ENCODE assay signal across 8 mouse cellular contexts in the genomic region with DNA sequence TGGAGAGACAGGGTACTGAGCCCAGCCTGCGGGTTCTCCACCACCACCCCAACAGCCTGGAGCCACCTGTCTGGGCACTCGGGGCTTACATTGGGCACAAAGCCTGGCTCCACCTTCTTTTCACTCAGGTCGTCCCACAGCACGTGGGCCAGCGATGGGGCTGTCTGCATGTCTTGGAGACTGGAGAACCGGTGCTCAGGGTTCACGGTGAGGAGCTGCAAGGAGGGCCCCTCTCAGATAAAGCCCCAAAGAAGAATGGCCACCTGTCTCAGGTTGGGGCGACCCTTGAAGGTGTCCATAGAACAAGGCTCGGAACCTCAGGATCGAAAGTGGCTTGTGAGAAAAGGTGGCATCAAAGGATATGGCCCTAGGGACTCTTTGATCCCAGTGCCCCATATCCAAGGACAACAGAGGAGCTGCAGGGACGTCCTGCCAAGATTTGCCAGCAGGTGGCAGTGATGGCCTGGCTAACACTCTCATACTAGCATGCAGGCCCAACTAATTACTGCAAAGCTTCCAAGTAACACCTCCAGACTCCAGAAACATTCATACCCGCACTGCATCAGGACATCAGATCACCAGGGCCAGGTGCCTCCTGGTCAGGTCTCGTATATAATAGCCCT. TPM values are rescaled to one million over a fixed set of nuclear protein-coding genes. Genes with fewer than 3 reads are reported as not detected.
A peak's percentile ranks its signal among the peaks of the same experiment; 100 is the strongest.
DNase-seq lines count a peak whose midpoint lies in the region; ATAC-seq and TF ChIP-seq lines count a peak whose summit lies in the region.

No protein-coding gene starts in this region.

- no peak overlapping the region for H3K4me3 ChIP-seq in embryonic facial prominence, embryonic 11.5 days (ENCODE audit: low read depth, low read length)
- no peak overlapping the region for H3K4me3 ChIP-seq in heart, adult 2 months
- no peak overlapping the region for H3K4me3 ChIP-seq in kidney, adult 2 months (ENCODE audit: insufficient read depth, low read depth, low read length)
- no peak overlapping the region for H3K4me3 ChIP-seq in limb, embryonic 10.5 days

- TF ChIP-seq CTCF in heart, adult 2 months (IDR thresholded peaks at IDR 0.05): peak; percentile 97
- TF ChIP-seq CTCF in kidney, adult 2 months (conservative IDR thresholded peaks at IDR 0.05; ENCODE audit: insufficient read depth, insufficient read length, low read depth, low read length): peak; percentile 94

- H3K9ac ChIP-seq in embryonic facial prominence, embryonic 11.5 days (replicated peaks; ENCODE audit: low read length): no peak overlapping the region
- no peak overlapping the region for H3K9ac ChIP-seq in heart, adult 2 months (ENCODE audit: low read depth, low read length)

- peak; percentile 67 for ATAC-seq in embryonic facial prominence, embryonic 11.5 days (replicated peaks; ENCODE audit: insufficient number of reproducible peaks, low FRiP score, low TSS enrichment, low read depth)

- H3K79me2 ChIP-seq in heart, adult 2 months (replicated peaks; ENCODE audit: control insufficient read depth, insufficient read depth, low read length): no peaks in the 10 kb centered on the region

- peak; percentile 89; the same call in 1 of the 2 replicates for TF ChIP-seq EP300 in heart, adult 2 months (IDR thresholded peaks at IDR 0.05; ENCODE audit: insufficient read depth, low read depth, low read length)

- no peaks in the 10 kb centered on the region for H3K36me3 ChIP-seq in embryonic facial prominence, embryonic 11.5 days (replicated peaks; ENCODE audit: control insufficient read depth, insufficient read depth, low read depth, low read length)
- H3K36me3 ChIP-seq in heart, adult 2 months (ENCODE audit: control insufficient read depth, insufficient read depth, low read length): no peaks in the 10 kb centered on the region
- no peaks in the 10 kb centered on the region for H3K36me3 ChIP-seq in kidney, adult 2 months (ENCODE audit: control insufficient read depth, insufficient read depth, low read length)
- no peaks in the 10 kb centered on the region for H3K36me3 ChIP-seq in limb, embryonic 10.5 days

- TF ChIP-seq POLR2A in heart, adult 2 months (IDR thresholded peaks at IDR 0.05; ENCODE audit: insufficient read depth, low read depth, low read length): no peak
- TF ChIP-seq POLR2A in kidney, adult 2 months (IDR thresholded peaks at IDR 0.05; ENCODE audit: low read depth, low read length): no peak

- H3K4me1 ChIP-seq in embryonic facial prominence, embryonic 11.5 days (ENCODE audit: control insufficient read depth, insufficient read depth, low read length): no peaks in the 10 kb centered on the region
- no peaks in the 10 kb centered on the region for H3K4me1 ChIP-seq in heart, adult 2 months (ENCODE audit: control insufficient read depth, insufficient read depth, low read length)
- no peaks in the 10 kb centered on the region for H3K4me1 ChIP-seq in kidney, adult 2 months (ENCODE audit: control insufficient read depth, insufficient read depth, low read length)
- H3K4me1 ChIP-seq in limb, embryonic 10.5 days: no peaks in the 10 kb centered on the region

- H3K27ac ChIP-seq in embryonic facial prominence, embryonic 11.5 days (replicated peaks; ENCODE audit: low read depth, low read length): no peak overlapping the region
- no peak overlapping the region for H3K27ac ChIP-seq in heart, adult 2 months
- no peak overlapping the region for H3K27ac ChIP-seq in kidney, adult 2 months (ENCODE audit: insufficient read depth, low read depth, low read length)
- H3K27ac ChIP-seq in limb, embryonic 10.5 days: no peak overlapping the region

- intact Hi-C loops in heart, adult 2 months (cut with DNase I): no loop called here

- DNase-seq in 416B (ENCODE audit: low read depth): peak; percentile 73
- peak; percentile 87 for DNase-seq in adrenal gland, postnatal 25 days
- peak; percentile 80 for DNase-seq in embryonic facial prominence, embryonic 11.5 days (ENCODE audit: low spot score)
- peak; percentile 77 to 89 for DNase-seq in heart, adult 2 months
- peak; percentile 86 for DNase-seq in kidney, adult 2 months
- peak; percentile 85 for DNase-seq in limb, embryonic 10.5 days (ENCODE audit: low spot score)
- DNase-seq in natural killer cell, adult 2 months (ENCODE audit: low spot score in 2 of 2): peak; percentile 53 to 58
- DNase-seq in spleen, postnatal 4 days (ENCODE audit: low spot score in 2 of 2): peak; percentile 36 to 74

- no peaks in the 10 kb centered on the region for H3K27me3 ChIP-seq in embryonic facial prominence, embryonic 11.5 days (ENCODE audit: control insufficient read depth, insufficient read depth, low read length)
- no peaks in the 10 kb centered on the region for H3K27me3 ChIP-seq in heart, adult 2 months (ENCODE audit: control insufficient read depth, insufficient read depth, low read length)
- no peaks in the 10 kb centered on the region for H3K27me3 ChIP-seq in kidney, adult 2 months (replicated peaks; ENCODE audit: control insufficient read depth, insufficient read depth, low read length)
- 0 out of 2 replicates have a peak, but pooled peaks cover 3% of the 10 kb centered on the region for H3K27me3 ChIP-seq in limb, embryonic 10.5 days (ENCODE audit: low read depth, poor library complexity, severe bottlenecking)

- no peak overlapping the region for H3K4me2 ChIP-seq in embryonic facial prominence, embryonic 11.5 days (ENCODE audit: low read depth, low read length)

- WGBS in embryonic facial prominence, embryonic 11.5 days: 45% methylated on average over 13 of the region's 13 CpGs
- 36% methylated on average over 13 of the region's 13 CpGs for WGBS in heart, adult 2 months
- WGBS in kidney, adult 2 months: 37% methylated on average over 13 of the region's 13 CpGs
- 48% methylated on average over 13 of the region's 13 CpGs for WGBS in limb, embryonic 10.5 days

- no peaks in the 10 kb centered on the region for H3K9me3 ChIP-seq in embryonic facial prominence, embryonic 11.5 days (replicated peaks; ENCODE audit: control insufficient read depth, low read length)
- no peaks in the 10 kb centered on the region for H3K9me3 ChIP-seq in limb, embryonic 10.5 days (replicated peaks)

RNA-seq across cellular contexts. Expression of gene Dpysl4, which starts 33.5 kb away (rescaled TPM):
- total RNA-seq in adrenal gland, postnatal 25 days (2021): 2.0 and 4.3 TPM in 2 replicates
- polyA plus RNA-seq in embryonic facial prominence, embryonic 11.5 days (2014; fragmentation: Nextera tagmentation; extraction: Ambion mirVana): 55.6 and 70.4 TPM in 2 replicates
- total RNA-seq in heart, adult 2 months (2021): 1 to 10 TPM; 2.8 to 3.9 TPM
- polyA plus RNA-seq in heart, adult 2 months (2012; rRNA removed): 10.5 and 11.0 TPM in 2 replicates
- polyA plus RNA-seq in kidney, adult 2 months (2012; rRNA removed): 0.23 and 0.25 TPM in 2 replicates
- polyA plus RNA-seq in limb, embryonic 10.5 days (2016; fragmentation: Nextera tagmentation; extraction: Ambion mirVana): 19.6 and 32.8 TPM in 2 replicates
